Mouse (Mus musculus): Measurements from ENCODE around the gene Socs4. TPM values are rescaled to one million over a fixed set of nuclear protein-coding genes. Genes with fewer than 3 reads are reported as not detected.
"Not testable (repeated sequence)": the region's sequence is repeated elsewhere in the genome, so short reads cannot be mapped to it uniquely, and the experiment has no call there.

Socs4 gene
- polyA plus RNA-seq, 1 experiment, result 3.5 TPM

DNA sequence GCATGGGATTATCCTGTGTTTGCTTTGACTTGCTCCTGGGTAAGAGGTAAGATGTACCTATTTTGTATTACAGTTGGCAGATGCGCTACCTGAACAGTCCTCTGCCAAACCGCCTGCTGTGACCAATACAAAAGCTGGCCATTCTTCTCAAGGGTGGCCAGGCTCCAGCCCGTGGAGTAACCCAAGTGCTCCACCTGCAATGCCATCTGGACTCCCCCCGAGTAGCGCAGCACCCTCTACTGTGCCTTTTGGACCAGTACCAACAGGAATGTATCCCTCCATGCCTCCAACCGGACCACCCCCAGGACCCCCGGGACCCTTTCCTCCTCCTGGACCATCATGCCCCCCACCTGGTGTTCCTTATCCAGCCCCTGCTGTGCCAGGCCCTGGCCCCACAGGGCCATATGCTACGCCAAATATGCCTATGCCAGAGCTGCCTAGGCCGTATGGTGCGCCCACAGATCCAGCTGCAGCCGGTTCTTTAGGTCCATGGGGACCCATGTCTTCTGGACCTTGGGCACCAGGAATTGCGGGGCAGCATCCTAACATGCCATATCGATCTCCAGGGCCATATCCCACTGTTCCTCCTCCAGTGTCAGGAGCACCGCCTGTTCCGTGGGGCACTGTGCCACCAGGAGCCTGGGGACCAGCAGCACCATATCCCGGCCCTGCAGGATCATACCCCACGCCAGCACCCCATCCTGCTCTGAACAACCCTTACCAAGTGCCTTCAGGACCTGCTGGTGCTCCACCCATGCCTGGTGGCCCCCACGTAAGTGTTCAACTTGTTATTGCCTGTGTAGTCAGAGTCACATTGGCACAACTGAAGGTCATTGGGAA lies 33.8 kb downstream of the Socs4 start:
- Histone ChIP-seq H3K4me3 (ENCODE audit: insufficient read depth, low read depth, low read length) (no peak overlapping the region), H3K27ac (ENCODE audit: insufficient read depth, low read depth, low read length) (no peak overlapping the region), H3K4me1 (ENCODE audit: control insufficient read depth, insufficient read depth, low read length) (no peaks in the 10 kb centered on the region), H3K27me3 (replicated peaks; ENCODE audit: control insufficient read depth, insufficient read depth, low read length) (no peaks in the 10 kb centered on the region), H3K36me3 (ENCODE audit: control insufficient read depth, insufficient read depth, low read length) (peaks cover 2% of the 10 kb centered on the region; the same call in 1 of the 2 replicates)
- no peak for DNase-seq
- 92% methylated on average over 18 of the region's 18 CpGs for WGBS
- TF ChIP-seq POLR2A (IDR thresholded peaks at IDR 0.05; ENCODE audit: low read depth, low read length), result no peak
- no peak for TF ChIP-seq CTCF (conservative IDR thresholded peaks at IDR 0.05; ENCODE audit: insufficient read depth, insufficient read length, low read depth, low read length)

DNA sequence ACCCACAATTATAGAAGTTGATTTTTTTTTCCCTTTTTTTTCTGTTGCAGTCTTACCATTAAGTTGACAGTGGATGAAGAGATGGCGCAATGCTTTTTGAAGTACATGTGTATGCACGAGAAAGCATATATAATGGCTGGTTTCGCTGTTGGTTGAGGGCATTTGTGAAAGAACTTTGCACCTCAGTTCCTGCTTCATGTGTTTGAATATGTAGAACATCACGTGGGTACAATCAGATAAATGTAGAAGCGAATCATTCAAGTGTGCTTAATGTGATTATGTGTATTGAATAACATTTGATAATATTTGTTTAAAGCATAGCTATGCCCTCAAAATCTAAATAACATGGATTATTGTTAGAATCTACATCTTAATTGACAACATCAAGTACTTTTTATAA lies 42.6 kb downstream of the Socs4 start:
- no peaks in the 10 kb centered on the region for H3K36me3 ChIP-seq (ENCODE audit: control insufficient read depth, insufficient read depth, low read length)
- 83% methylated on average over 5 of the region's 5 CpGs for WGBS
- H3K4me3 ChIP-seq (ENCODE audit: insufficient read depth, low read depth, low read length), result no peak overlapping the region
- DNase-seq, result no peak
- no peak overlapping the region for H3K27ac ChIP-seq (ENCODE audit: insufficient read depth, low read depth, low read length)
- no peaks in the 10 kb centered on the region for H3K27me3 ChIP-seq (replicated peaks; ENCODE audit: control insufficient read depth, insufficient read depth, low read length)
- no peak for TF ChIP-seq POLR2A (IDR thresholded peaks at IDR 0.05; ENCODE audit: low read depth, low read length)
- TF ChIP-seq CTCF (conservative IDR thresholded peaks at IDR 0.05; ENCODE audit: insufficient read depth, insufficient read length, low read depth, low read length), result no peak
- no peaks in the 10 kb centered on the region for H3K4me1 ChIP-seq (ENCODE audit: control insufficient read depth, insufficient read depth, low read length)

DNA sequence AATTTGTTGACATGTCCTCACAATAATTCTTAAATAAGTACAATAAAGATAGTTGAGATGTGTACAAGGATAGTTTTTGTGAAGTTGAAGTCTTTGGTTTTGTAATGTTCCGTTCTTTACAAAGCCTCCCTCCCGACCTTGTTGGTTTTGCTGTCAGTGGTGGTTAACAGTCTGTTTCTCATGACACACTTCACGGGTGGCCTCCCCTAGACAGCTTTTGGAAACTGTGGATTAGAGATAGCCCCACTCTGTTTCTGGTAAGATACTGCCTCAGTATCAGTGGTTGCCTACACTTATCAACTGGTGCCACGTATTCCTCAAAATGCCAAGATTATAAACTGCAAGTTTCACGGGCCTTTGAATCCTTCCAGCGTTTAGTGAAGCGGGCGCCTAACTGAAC lies 44.9 kb downstream of the Socs4 start:
- not testable (repeated sequence) for DNase-seq; H3K27ac ChIP-seq (ENCODE audit: insufficient read depth, low read depth, low read length); H3K4me1 ChIP-seq (ENCODE audit: control insufficient read depth, insufficient read depth, low read length); H3K4me3 ChIP-seq (ENCODE audit: insufficient read depth, low read depth, low read length); H3K36me3 ChIP-seq (ENCODE audit: control insufficient read depth, insufficient read depth, low read length); H3K27me3 ChIP-seq (replicated peaks; ENCODE audit: control insufficient read depth, insufficient read depth, low read length)
- 92% methylated on average over 7 of the region's 8 CpGs for WGBS

DNA sequence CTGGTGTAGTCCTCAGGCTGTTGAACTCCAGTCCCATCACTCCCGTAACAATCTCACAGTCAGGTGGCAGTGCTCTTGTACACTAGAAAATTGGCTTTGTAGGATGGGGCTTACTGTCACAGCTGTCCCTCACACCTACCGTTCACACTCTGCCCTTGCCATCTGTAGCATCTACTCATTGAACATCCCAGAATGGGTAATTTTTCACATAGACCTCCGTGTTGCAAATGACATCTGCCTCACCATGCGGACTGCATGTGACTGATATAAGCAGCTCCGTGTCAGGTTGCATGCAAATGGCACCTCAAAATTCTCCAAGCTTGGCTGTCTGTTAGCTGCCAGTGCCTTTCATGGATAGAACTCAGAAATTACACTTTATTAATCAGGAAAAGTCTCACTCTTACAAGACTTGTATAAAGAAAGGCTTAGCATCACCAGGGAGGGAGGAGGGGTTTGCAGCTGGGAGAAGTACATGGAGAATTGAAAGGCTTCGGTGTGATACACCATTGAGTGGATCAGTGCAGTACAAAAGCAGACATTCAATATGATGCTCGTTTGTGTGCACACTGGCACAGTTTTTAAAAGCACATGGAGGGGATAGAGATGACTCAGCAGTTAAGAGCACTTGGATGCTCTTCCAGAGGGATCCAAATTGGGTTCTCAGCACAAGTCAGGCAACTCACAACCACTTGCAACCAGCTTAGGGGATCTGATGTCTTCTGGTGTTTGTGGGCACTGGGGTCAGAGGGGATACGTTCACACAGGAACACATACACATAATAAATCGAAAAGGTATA lies 49.4 kb downstream of the Socs4 start:
- no peak for DNase-seq
- Histone ChIP-seq H3K27ac (ENCODE audit: insufficient read depth, low read depth, low read length) (no peak overlapping the region), H3K4me1 (ENCODE audit: control insufficient read depth, insufficient read depth, low read length) (no peaks in the 10 kb centered on the region), H3K4me3 (ENCODE audit: insufficient read depth, low read depth, low read length) (no peak overlapping the region), H3K36me3 (ENCODE audit: control insufficient read depth, insufficient read depth, low read length) (no peaks in the 10 kb centered on the region), H3K27me3 (replicated peaks; ENCODE audit: control insufficient read depth, insufficient read depth, low read length) (no peaks in the 10 kb centered on the region)
- 81% methylated on average over 9 of the region's 9 CpGs for WGBS
- TF ChIP-seq POLR2A (IDR thresholded peaks at IDR 0.05; ENCODE audit: low read depth, low read length) (no peak), CTCF (conservative IDR thresholded peaks at IDR 0.05; ENCODE audit: insufficient read depth, insufficient read length, low read depth, low read length) (no peak)

DNA sequence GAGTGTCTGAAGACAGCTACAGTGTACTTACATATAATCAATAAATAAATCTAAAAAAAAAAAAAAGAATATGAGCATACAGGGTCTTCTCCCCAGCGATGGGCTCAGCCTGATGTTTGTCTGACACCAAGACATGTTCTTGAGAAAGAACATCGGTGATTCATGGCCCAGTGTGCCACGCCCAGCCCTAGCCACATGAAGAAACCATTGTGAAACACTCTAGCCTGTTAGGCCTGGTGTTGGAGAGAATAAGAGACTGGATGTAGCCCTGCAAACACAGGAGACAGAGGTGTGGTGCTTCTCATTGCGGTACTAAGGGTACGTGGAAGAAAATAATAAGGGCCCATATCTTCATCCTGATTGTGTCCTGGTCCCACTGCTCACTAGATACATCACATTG lies 50.6 kb downstream of the Socs4 start:
- H3K4me3 ChIP-seq (ENCODE audit: insufficient read depth, low read depth, low read length), result no peak overlapping the region
- no peak overlapping the region for H3K27ac ChIP-seq (ENCODE audit: insufficient read depth, low read depth, low read length)
- no peaks in the 10 kb centered on the region for H3K4me1 ChIP-seq (ENCODE audit: control insufficient read depth, insufficient read depth, low read length)
- H3K27me3 ChIP-seq (replicated peaks; ENCODE audit: control insufficient read depth, insufficient read depth, low read length), result no peaks in the 10 kb centered on the region
- 93% methylated on average over 5 of the region's 5 CpGs for WGBS
- DNase-seq, result no peak
- no peaks in the 10 kb centered on the region for H3K36me3 ChIP-seq (ENCODE audit: control insufficient read depth, insufficient read depth, low read length)
- TF ChIP-seq CTCF (conservative IDR thresholded peaks at IDR 0.05; ENCODE audit: insufficient read depth, insufficient read length, low read depth, low read length) (no peak), POLR2A (IDR thresholded peaks at IDR 0.05; ENCODE audit: low read depth, low read length) (no peak)

DNA sequence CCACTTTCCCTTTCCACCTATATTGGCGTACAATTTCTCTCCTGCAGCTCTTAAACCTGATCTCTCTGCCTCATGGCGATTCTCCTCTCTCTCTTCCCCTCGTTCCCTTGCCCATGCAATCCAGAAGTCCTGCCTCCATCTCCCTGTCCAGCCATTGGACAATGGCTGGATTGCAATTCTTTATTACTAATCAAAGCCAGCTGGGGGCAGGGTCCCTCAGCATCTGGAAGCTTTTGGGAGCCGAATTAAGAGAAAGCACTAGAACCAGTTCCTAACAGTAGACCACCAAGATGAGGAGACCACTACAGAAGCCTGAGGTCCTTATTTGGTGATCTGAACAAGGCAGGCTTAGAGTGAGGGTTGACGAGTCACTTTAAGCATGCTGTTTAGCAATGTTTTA lies 55.2 kb downstream of the Socs4 start:
- H3K27ac ChIP-seq (ENCODE audit: insufficient read depth, low read depth, low read length), result no peak overlapping the region
- H3K27me3 ChIP-seq (replicated peaks; ENCODE audit: control insufficient read depth, insufficient read depth, low read length), result no peaks in the 10 kb centered on the region
- H3K36me3 ChIP-seq (ENCODE audit: control insufficient read depth, insufficient read depth, low read length), result no peaks in the 10 kb centered on the region
- H3K4me1 ChIP-seq (ENCODE audit: control insufficient read depth, insufficient read depth, low read length), result no peaks in the 10 kb centered on the region
- no peak for TF ChIP-seq POLR2A (IDR thresholded peaks at IDR 0.05; ENCODE audit: low read depth, low read length)
- no peak for TF ChIP-seq CTCF (conservative IDR thresholded peaks at IDR 0.05; ENCODE audit: insufficient read depth, insufficient read length, low read depth, low read length)
- no peak overlapping the region for H3K4me3 ChIP-seq (ENCODE audit: insufficient read depth, low read depth, low read length)
- DNase-seq, result no peak
- 63% methylated on average over 5 of the region's 5 CpGs for WGBS

DNA sequence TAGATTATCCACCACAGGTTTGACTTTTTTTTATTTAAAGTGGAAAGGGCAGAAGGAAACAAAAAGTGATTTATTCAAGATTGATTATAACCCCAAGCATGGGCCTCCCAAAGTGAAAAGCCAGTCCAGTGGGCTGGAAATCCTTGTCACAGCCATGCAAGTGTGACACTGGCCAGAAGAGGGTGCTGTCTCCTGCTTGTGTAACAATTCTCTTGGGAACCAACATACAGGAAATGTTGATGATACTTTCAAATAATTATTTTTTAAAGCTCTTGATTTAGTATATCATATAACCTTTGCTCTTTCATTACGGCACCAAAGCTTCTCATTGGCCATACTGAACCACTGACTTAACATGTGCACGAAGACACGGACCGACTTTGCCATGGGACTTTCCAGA lies 58.1 kb downstream of the Socs4 start:
- Histone ChIP-seq H3K36me3 (ENCODE audit: control insufficient read depth, insufficient read depth, low read length) (no peaks in the 10 kb centered on the region), H3K27me3 (replicated peaks; ENCODE audit: control insufficient read depth, insufficient read depth, low read length) (no peaks in the 10 kb centered on the region), H3K27ac (ENCODE audit: insufficient read depth, low read depth, low read length) (no peak overlapping the region), H3K4me3 (ENCODE audit: insufficient read depth, low read depth, low read length) (no peak overlapping the region), H3K4me1 (ENCODE audit: control insufficient read depth, insufficient read depth, low read length) (no peaks in the 10 kb centered on the region)
- DNase-seq, result peak; percentile 68
- TF ChIP-seq POLR2A (IDR thresholded peaks at IDR 0.05; ENCODE audit: low read depth, low read length) (no peak), CTCF (conservative IDR thresholded peaks at IDR 0.05; ENCODE audit: insufficient read depth, insufficient read length, low read depth, low read length) (peak; percentile 85)
- WGBS, result 56% methylated on average over 4 of the region's 4 CpGs

Data from kidney, adult 2 months (tissue).